Mouse (Mus musculus) heart, postnatal 0 days (tissue): Measurements from ENCODE around the gene Tmprss3.

Experiments
- CTCF ChIP-seq: IDR thresholded peaks from 2 replicates; pipeline ENCODE4 v1.5.1; 2016; ENCODE audit warnings: antibody characterized with exemption, control low read depth, low read depth
- EP300 ChIP-seq: IDR thresholded peaks from 2 replicates; pipeline ENCODE4 v1.6.1; 2016; ENCODE audit warnings: antibody characterized with exemption, low read depth

GRCm38 (mm10) chr17:31160291-31160690 lies 38.5 kb downstream of the Tmprss3 start:
- TF ChIP-seq CTCF (no peak), EP300 (no peak)
